Comparison of ENCODE assay signal across 8 mouse cellular contexts in the genomic region with DNA sequence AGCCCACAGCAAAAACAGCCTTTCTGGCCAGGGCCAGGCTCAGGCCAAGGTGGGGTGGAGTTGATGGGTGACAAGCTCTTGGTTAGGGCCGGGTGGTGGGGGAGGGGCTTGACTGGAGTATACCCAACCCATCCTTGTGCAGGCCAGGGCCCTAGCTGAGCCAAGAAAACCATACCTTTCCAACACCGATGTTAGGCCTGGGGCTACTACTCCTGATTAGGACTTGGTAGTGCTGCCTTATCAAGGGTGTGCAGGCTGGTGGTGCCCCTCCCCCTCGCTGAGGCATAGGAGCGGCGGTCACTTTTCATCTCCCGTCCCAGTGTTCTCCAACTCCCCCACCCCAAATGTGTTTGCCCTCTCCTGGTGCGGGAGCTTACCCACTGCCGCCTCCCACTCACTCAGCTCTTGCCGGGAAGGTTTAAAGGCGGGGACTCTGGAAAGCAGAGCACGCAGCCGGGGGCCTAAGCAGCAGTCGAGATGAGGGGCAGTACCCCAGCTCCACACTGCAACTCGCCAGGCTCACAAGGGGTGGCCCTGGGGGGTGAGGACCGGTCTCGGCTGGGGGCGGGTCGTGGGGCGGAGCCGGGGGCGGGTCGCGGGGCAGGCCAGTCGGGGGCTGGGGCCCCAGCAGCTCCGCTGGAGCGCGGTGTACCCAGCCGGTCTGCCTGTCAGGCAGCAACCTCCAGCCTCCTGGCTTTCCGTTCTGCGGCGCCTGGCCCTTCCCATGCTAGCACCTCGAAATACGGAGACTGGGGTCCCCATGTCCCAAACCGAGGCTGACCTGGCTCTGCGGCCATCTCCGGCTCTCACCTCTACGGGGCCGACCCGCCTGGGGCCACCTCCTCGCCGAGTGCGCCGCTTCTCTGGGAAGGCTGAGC. TPM values are rescaled to one million over a fixed set of nuclear protein-coding genes. Genes with fewer than 3 reads are reported as not detected.
A peak's percentile ranks its signal among the peaks of the same experiment; 100 is the strongest.
DNase-seq lines count a peak whose midpoint lies in the region; ATAC-seq and TF ChIP-seq lines count a peak whose summit lies in the region.

A gene (plus strand): TSS at position 620 of the 878 bp plus-strand sequence.

- peak within 1 kb of the TSS; percentile 29 for H3K27ac ChIP-seq in embryonic facial prominence, embryonic 11.5 days (replicated peaks; ENCODE audit: low read depth, low read length)
- peak within 1 kb of the TSS; percentile 64 to 75 for H3K27ac ChIP-seq in heart, embryonic 14.5 days (replicated peaks in 1 of 2; ENCODE audit: control insufficient read depth in 1 of 2, insufficient read depth in 1 of 2, low read depth in 2 of 2, low read length in 2 of 2)

- under 1% methylated on average over 43 of the region's 43 CpGs for WGBS in embryonic facial prominence, embryonic 11.5 days
- under 1% methylated on average over 42 of the region's 43 CpGs for WGBS in heart, embryonic 14.5 days

- H3K4me2 ChIP-seq in embryonic facial prominence, embryonic 11.5 days (ENCODE audit: low read depth, low read length): peak within 1 kb of the TSS; percentile 96
- H3K4me2 ChIP-seq in heart, embryonic 14.5 days (ENCODE audit: low read length): peak within 1 kb of the TSS; percentile 99

- TF ChIP-seq CTCF in G1E (IDR thresholded peaks at IDR 0.05; ENCODE audit: low read depth, low read length): no peak

- no peaks in the 10 kb centered on the region for H3K27me3 ChIP-seq in G1E (ENCODE audit: insufficient read depth, low read length)
- peaks cover 30% of the 10 kb centered on the region for H3K27me3 ChIP-seq in embryonic facial prominence, embryonic 11.5 days (ENCODE audit: control insufficient read depth, insufficient read depth, low read length)
- H3K27me3 ChIP-seq in heart, embryonic 14.5 days (ENCODE audit: control insufficient read depth, insufficient read depth, low read length): peaks cover 25% of the 10 kb centered on the region

- peaks cover 78% of the 10 kb centered on the region for H3K4me1 ChIP-seq in G1E (ENCODE audit: insufficient read depth, low read depth, low read length)
- peaks cover 22% of the 10 kb centered on the region for H3K4me1 ChIP-seq in embryonic facial prominence, embryonic 11.5 days (ENCODE audit: control insufficient read depth, insufficient read depth, low read length)
- peaks cover 35 to 55% of the 10 kb centered on the region in 2 experiments for H3K4me1 ChIP-seq in heart, embryonic 14.5 days (ENCODE audit: control insufficient read depth in 2 of 2, insufficient read depth in 2 of 2, low read length in 2 of 2)

- ATAC-seq in G1E (ENCODE audit: extremely low read depth, insufficient number of reproducible peaks, low FRiP score, poor library complexity, severe bottlenecking): peak; percentile 85
- peak; percentile 84 for ATAC-seq in embryonic facial prominence, embryonic 11.5 days (replicated peaks; ENCODE audit: insufficient number of reproducible peaks, low FRiP score, low TSS enrichment, low read depth)
- peak; percentile 77 for ATAC-seq in heart, embryonic 14.5 days (ENCODE audit: insufficient number of reproducible peaks, insufficient read depth, low FRiP score, low read depth)
- ATAC-seq in megakaryocyte-erythroid progenitor cell, adult 5-6 weeks (replicated peaks; ENCODE audit: low FRiP score, low TSS enrichment, poor library complexity, severe bottlenecking): peak; percentile 89

- peak within 1 kb of the TSS; percentile 79 for H3K4me3 ChIP-seq in G1E (ENCODE audit: low read depth, low read length)
- H3K4me3 ChIP-seq in embryonic facial prominence, embryonic 11.5 days (ENCODE audit: low read depth, low read length): peak within 1 kb of the TSS; percentile 46
- H3K4me3 ChIP-seq in heart, embryonic 14.5 days (ENCODE audit: control insufficient read depth in 1 of 2, insufficient read depth in 1 of 2, low read depth in 1 of 2, low read length in 2 of 2): peak within 1 kb of the TSS; percentile 64 to 71

- peak within 1 kb of the TSS; percentile 70 for H3K9ac ChIP-seq in embryonic facial prominence, embryonic 11.5 days (replicated peaks; ENCODE audit: low read length)
- H3K9ac ChIP-seq in heart, embryonic 14.5 days (ENCODE audit: low read length): peak within 1 kb of the TSS; percentile 82

- no peaks in the 10 kb centered on the region for H3K9me3 ChIP-seq in G1E (replicated peaks)
- H3K9me3 ChIP-seq in embryonic facial prominence, embryonic 11.5 days (replicated peaks; ENCODE audit: control insufficient read depth, low read length): no peaks in the 10 kb centered on the region
- H3K9me3 ChIP-seq in heart, embryonic 14.5 days (ENCODE audit: control insufficient read depth, low read length): no peaks in the 10 kb centered on the region

- DNase-seq in A20 (ENCODE audit: low read depth, low spot score) (peak; percentile 61), G1E (ENCODE audit: low spot score) (peak; percentile 94)
- peak; percentile 76 for DNase-seq in embryonic facial prominence, embryonic 11.5 days (ENCODE audit: low spot score)
- peak; percentile 91 for DNase-seq in kidney, postnatal 10 days
- peak; percentile 59 to 63 for DNase-seq in spleen, postnatal 14 days (ENCODE audit: low spot score in 2 of 2)
- no peak for DNase-seq in frontal cortex, postnatal 14 days (ENCODE audit: low spot score in 2 of 2)

- peaks cover 67% of the 10 kb centered on the region for H3K36me3 ChIP-seq in G1E (replicated peaks)
- no peaks in the 10 kb centered on the region for H3K36me3 ChIP-seq in embryonic facial prominence, embryonic 11.5 days (replicated peaks; ENCODE audit: control insufficient read depth, insufficient read depth, low read depth, low read length)
- peaks cover 18% of the 10 kb centered on the region for H3K36me3 ChIP-seq in heart, embryonic 14.5 days (ENCODE audit: control insufficient read depth, insufficient read depth, low read length)

RNA-seq across cellular contexts. Expression of the gene that starts here (rescaled TPM):
- 21.2 and 27.2 TPM in 2 replicates for total RNA-seq in G1E (2014; fragmentation: Nextera tagmentation)
- 2.3 and 4.2 TPM in 2 replicates for total RNA-seq in G1E (2017)
- 45.0 and 48.7 TPM in 2 replicates for polyA plus RNA-seq in G1E (2012)
- 2.4 and 3.5 TPM in 2 replicates for polyA plus RNA-seq in embryonic facial prominence, embryonic 11.5 days (2014; fragmentation: Nextera tagmentation; extraction: Ambion mirVana)
- polyA plus RNA-seq in heart, embryonic 14.5 days (2014; fragmentation: Nextera tagmentation; extraction: Ambion mirVana): 5.8 and 9.5 TPM in 2 replicates
- total RNA-seq in megakaryocyte-erythroid progenitor cell, adult 5-6 weeks (2014; fragmentation: Nextera tagmentation): 0.25 and 1.4 TPM in 2 replicates
- 0.05 and 0.30 TPM in 2 replicates for total RNA-seq in megakaryocyte-erythroid progenitor cell, adult 5-6 weeks (2017)

Comparison
In these comparisons a context has a peak if more than half of its experiments do, and no peak if none do; other contexts are left out.
1. DNase-seq: peak in A20 (single experiment), G1E (single experiment), embryonic facial prominence, embryonic 11.5 days (single experiment), kidney, postnatal 10 days (single experiment) and spleen, postnatal 14 days (2 of 2); none in frontal cortex, postnatal 14 days (0 of 2).
2. Peak in every context shown above with its lines, with median percentiles within 50 percentile points of each other: ATAC-seq and H3K4me3 ChIP-seq.